Mouse (Mus musculus) cerebellum, adult 2 months (tissue): ENCODE results near the gene Inpp1.

Source experiments
- CTCF ChIP-seq: fragments of 200-500 bp; IDR thresholded peaks from 2 replicates; pipeline ENCODE4 v1.5.1; 2011; ENCODE audit warnings: low read depth, mild to moderate bottlenecking, control low read depth, low read length, moderate library complexity, borderline replicate concordance; ENCODE audit not compliant: insufficient read depth
- POLR2A ChIP-seq: fragments of 200-500 bp; IDR thresholded peaks from 2 replicates; pipeline ENCODE4 v1.6.1; 2011; ENCODE audit warnings: low read length, control low read depth, borderline replicate concordance; ENCODE audit not compliant: insufficient read depth

DNA sequence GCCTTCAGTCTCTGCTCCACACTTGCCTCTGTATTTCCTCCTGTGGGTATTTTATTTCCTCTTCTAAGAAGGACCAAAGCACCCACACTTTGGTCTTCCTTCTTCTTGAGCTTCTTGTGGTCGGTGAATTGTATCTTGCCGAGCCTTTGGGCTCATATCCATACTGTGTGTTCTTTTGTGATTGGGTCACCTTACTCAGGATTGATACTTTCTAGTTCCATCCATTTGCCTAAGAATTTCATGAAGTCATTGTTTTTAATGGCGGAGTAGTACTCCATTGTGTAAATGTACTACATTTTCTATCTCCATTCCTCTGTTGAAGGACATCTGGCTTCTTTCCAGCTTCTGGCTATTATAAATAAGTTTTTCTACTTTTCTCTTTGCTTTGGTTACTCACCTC, 26.9 kb upstream of the Inpp1 start:
- TF ChIP-seq CTCF (no peak), POLR2A (no peak)
